Mouse (Mus musculus) embryonic facial prominence, embryonic 13.5 days (tissue): ENCODE results near the gene Acsl4. TPM values are rescaled to one million over a fixed set of nuclear protein-coding genes. Genes with fewer than 3 reads are reported as not detected.

ENCODE experiments used
- ATAC-seq: fragments of 200-750 bp; cut with Nextera tagmentation; 2 replicates; pipeline ENCODE4 v1.8.0; 2017; ENCODE audit warnings: low read depth; ENCODE audit not compliant: insufficient number of reproducible peaks, insufficient read depth, low FRiP score, low TSS enrichment
- H3K27ac ChIP-seq: fragments of 300-500 bp; sonication (generic); 2 replicates; pipeline ENCODE4 v1.5.1; 2015; ENCODE audit warnings: moderate library complexity, mild to moderate bottlenecking, inconsistent platforms
- H3K27me3 ChIP-seq: fragments of 300-500 bp; sonication (generic); 2 replicates; pipeline ENCODE4 v1.6.1; 2015; ENCODE audit warnings: mild to moderate bottlenecking, inconsistent platforms
- H3K36me3 ChIP-seq: fragments of 300-500 bp; sonication (generic); 2 replicates; pipeline ENCODE4 v1.6.1; 2015; ENCODE audit warnings: mild to moderate bottlenecking, inconsistent platforms
- H3K4me1 ChIP-seq: fragments of 300-500 bp; sonication (generic); 2 replicates; pipeline ENCODE4 v1.6.1; 2015; ENCODE audit warnings: inconsistent platforms
- H3K4me2 ChIP-seq: fragments of 300-500 bp; sonication (generic); 2 replicates; pipeline ENCODE4 v1.6.1; 2015; ENCODE audit warnings: moderate library complexity, mild to moderate bottlenecking, inconsistent platforms
- H3K4me3 ChIP-seq: fragments of 300-500 bp; sonication (generic); 2 replicates; pipeline ENCODE4 v1.5.1; 2015; ENCODE audit warnings: mild to moderate bottlenecking, inconsistent platforms
- H3K9ac ChIP-seq: fragments of 300-500 bp; sonication (generic); 2 replicates; pipeline ENCODE4 v1.6.1; 2015; ENCODE audit warnings: mild to moderate bottlenecking, inconsistent platforms
- H3K9me3 ChIP-seq: fragments of 300-500 bp; sonication (generic); 2 replicates; pipeline ENCODE4 v1.6.1; 2016; ENCODE audit warnings: inconsistent platforms
- WGBS: fragments of 180-500 bp; shearing (Covaris S2); methylation state at CpG from one replicate; pipeline ENCODE4 v1.1.7; 2015; ENCODE audit warnings: mixed read lengths; 5-methylcytosine and 5-hydroxymethylcytosine counted together
- polyA plus RNA-seq: library from polyadenylated mRNA; unstranded; fragments of >200 nt; fragmentation: Nextera tagmentation; extraction: Ambion mirVana; gene quantifications from 2 replicates; pipeline ENCODE4 v1.2.1, GENCODE M21; 2015

Gene Acsl4
- polyA plus RNA-seq, 1 experiment from 2014 or later = 7.8 TPM

- Histone ChIP-seq H3K9ac (no peak overlapping the region), H3K9me3 (no peaks in the 10 kb centered on the region), H3K36me3 (no peaks in the 10 kb centered on the region), H3K27ac (no peak overlapping the region), H3K4me1 (0 out of 2 replicates have a peak, but pooled peaks cover 5% of the 10 kb centered on the region), H3K27me3 (peaks cover 32% of the 10 kb centered on the region), H3K4me2 (no peak overlapping the region), H3K4me3 (no peak overlapping the region)
- ATAC-seq = no peak
- WGBS = 84% methylated on average over 6 of the region's 6 CpGs
These were observed 2.2 kb downstream of the Acsl4 start for GRCm38 (mm10) chrX:142388141-142388540.

DNA sequence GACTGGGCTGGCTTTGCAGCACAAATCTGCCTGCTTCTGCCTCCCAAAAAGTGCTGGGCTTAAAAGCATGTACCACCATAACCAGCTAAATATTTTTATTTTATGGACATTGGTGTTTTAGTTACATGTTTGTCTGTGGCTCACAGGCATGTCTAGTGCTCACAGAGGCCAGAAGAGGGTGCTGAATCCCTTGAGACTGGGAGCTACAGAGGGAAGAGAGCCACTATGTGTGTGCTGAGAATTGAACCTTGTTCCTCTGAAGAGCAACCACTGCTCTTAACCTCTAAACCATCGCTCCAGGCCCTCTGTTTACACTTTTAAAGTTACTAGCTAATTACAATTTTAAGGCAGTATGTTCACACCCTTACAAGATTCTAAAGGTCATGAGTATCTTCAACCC lies 2.7 kb downstream of the Acsl4 start:
- Histone ChIP-seq H3K27me3 (peaks cover 33% of the 10 kb centered on the region), H3K36me3 (no peaks in the 10 kb centered on the region), H3K27ac (no peak overlapping the region), H3K4me3 (no peak overlapping the region), H3K4me1 (0 out of 2 replicates have a peak, but pooled peaks cover 5% of the 10 kb centered on the region), H3K9me3 (no peaks in the 10 kb centered on the region), H3K9ac (no peak overlapping the region), H3K4me2 (no peak overlapping the region)
- ATAC-seq = no peak
- 85% methylated on average over 1 of the region's 1 CpGs for WGBS

GRCm38 (mm10) chrX:142384918-142385317 lies 5.4 kb downstream of the Acsl4 start:
- Histone ChIP-seq H3K36me3 (no peaks in the 10 kb centered on the region), H3K27me3 (peaks cover 21% of the 10 kb centered on the region), H3K4me3 (no peak overlapping the region), H3K4me1 (0 out of 2 replicates have a peak, but pooled peaks cover 5% of the 10 kb centered on the region), H3K4me2 (no peak overlapping the region), H3K9me3 (no peaks in the 10 kb centered on the region), H3K27ac (no peak overlapping the region; the same call in 1 of the 2 replicates), H3K9ac (no peak overlapping the region)
- 93% methylated on average over 3 of the region's 3 CpGs for WGBS
- ATAC-seq = no peak

- no peaks in the 10 kb centered on the region for H3K9me3 ChIP-seq
- ATAC-seq = no peak
These were observed 10.4 kb downstream of the Acsl4 start for GRCm38 (mm10) chrX:142379894-142380293.

GRCm38 (mm10) chrX:142378048-142378447 lies 12.3 kb downstream of the Acsl4 start:
- 83% methylated on average over 6 of the region's 6 CpGs for WGBS
- no peaks in the 10 kb centered on the region for H3K4me1 ChIP-seq

More at GRCm38 (mm10) chrX:142379894-142380293, 10.4 kb downstream of the Acsl4 start:
- no peaks in the 10 kb centered on the region for H3K36me3 ChIP-seq
- H3K4me3 ChIP-seq = no peak overlapping the region
- 80% methylated on average over 6 of the region's 6 CpGs for WGBS
- no peak overlapping the region for H3K4me2 ChIP-seq
- H3K9ac ChIP-seq = no peak overlapping the region
- peaks cover 3% of the 10 kb centered on the region; the same call in 1 of the 2 replicates for H3K27me3 ChIP-seq
- 0 out of 2 replicates have a peak, but pooled peaks cover 3% of the 10 kb centered on the region for H3K4me1 ChIP-seq
- H3K27ac ChIP-seq = no peak overlapping the region

DNA sequence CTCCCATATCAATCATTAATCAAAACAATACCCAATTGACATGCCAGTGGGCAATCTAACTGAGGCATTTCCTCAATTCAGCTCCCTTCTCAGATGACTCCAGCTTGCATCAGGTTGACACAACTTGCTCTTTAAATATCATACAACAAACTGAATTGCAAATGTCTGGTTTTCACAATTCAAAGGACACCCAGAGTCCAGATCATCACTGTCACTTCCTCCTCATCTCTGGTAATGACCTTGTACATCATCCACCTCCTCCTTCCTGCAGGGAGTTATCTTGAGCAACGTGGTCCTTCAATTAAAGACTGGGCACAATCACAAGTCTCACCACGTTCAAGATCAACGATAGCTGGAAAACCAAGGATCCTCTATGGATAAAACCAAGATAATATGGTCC lies 13.0 kb downstream of the Acsl4 start:
- 77% methylated on average over 3 of the region's 3 CpGs for WGBS

More at GRCm38 (mm10) chrX:142378048-142378447, 12.3 kb downstream of the Acsl4 start:
- H3K4me3 ChIP-seq = no peak overlapping the region
- no peak overlapping the region for H3K4me2 ChIP-seq
- H3K27ac ChIP-seq = no peak overlapping the region
- H3K27me3 ChIP-seq = peaks cover 3% of the 10 kb centered on the region; the same call in 1 of the 2 replicates
- H3K9me3 ChIP-seq = no peaks in the 10 kb centered on the region
- no peak overlapping the region for H3K9ac ChIP-seq
- no peak for ATAC-seq
- H3K36me3 ChIP-seq = no peaks in the 10 kb centered on the region

DNA sequence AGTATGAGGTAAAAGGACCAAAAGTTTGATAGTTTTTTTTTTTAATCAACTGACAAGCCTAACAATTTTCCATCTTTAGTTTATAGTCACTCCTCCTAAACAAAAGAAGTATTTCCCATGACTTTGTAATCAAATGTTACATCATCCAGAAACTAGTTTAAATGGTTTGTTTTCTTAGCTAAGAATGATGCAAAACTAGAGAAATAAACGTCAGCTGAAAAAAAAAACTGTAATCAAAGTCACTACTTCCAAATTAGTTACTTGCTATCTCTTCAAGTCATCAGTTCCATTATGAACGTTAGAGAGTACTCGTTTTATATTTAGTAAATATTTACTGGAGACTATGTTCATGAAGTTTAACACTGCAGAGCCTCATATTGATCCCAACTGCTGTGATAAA lies 13.6 kb downstream of the Acsl4 start:
- no peaks in the 10 kb centered on the region for H3K36me3 ChIP-seq
- no peak for ATAC-seq
- no peak overlapping the region for H3K27ac ChIP-seq
- no peak overlapping the region for H3K4me2 ChIP-seq
- H3K4me1 ChIP-seq = no peaks in the 10 kb centered on the region
- WGBS = 64% methylated on average over 3 of the region's 3 CpGs
- H3K9ac ChIP-seq = no peak overlapping the region
- H3K4me3 ChIP-seq = no peak overlapping the region
- H3K27me3 ChIP-seq = no peaks in the 10 kb centered on the region; the same call in 1 of the 2 replicates
- no peaks in the 10 kb centered on the region for H3K9me3 ChIP-seq

More for the DNA sequence above, 13.0 kb downstream of the Acsl4 start:
- H3K4me2 ChIP-seq = no peak overlapping the region
- H3K27me3 ChIP-seq = no peaks in the 10 kb centered on the region; the same call in 1 of the 2 replicates
- no peak overlapping the region for H3K4me3 ChIP-seq
- no peak for ATAC-seq
- H3K9me3 ChIP-seq = no peaks in the 10 kb centered on the region
- no peaks in the 10 kb centered on the region for H3K36me3 ChIP-seq
- H3K4me1 ChIP-seq = no peaks in the 10 kb centered on the region
- H3K27ac ChIP-seq = no peak overlapping the region
- H3K9ac ChIP-seq = no peak overlapping the region

GRCm38 (mm10) chrX:142375519-142375918 lies 14.8 kb downstream of the Acsl4 start:
- H3K4me1 ChIP-seq = no peaks in the 10 kb centered on the region
- no peak overlapping the region for H3K4me3 ChIP-seq
- WGBS = 76% methylated on average over 4 of the region's 4 CpGs
- H3K9me3 ChIP-seq = no peaks in the 10 kb centered on the region
- no peak overlapping the region for H3K9ac ChIP-seq
- H3K27me3 ChIP-seq = no peaks in the 10 kb centered on the region; the same call in 1 of the 2 replicates
- ATAC-seq = no peak
- H3K27ac ChIP-seq = no peak overlapping the region
- no peak overlapping the region for H3K4me2 ChIP-seq
- H3K36me3 ChIP-seq = no peaks in the 10 kb centered on the region

DNA sequence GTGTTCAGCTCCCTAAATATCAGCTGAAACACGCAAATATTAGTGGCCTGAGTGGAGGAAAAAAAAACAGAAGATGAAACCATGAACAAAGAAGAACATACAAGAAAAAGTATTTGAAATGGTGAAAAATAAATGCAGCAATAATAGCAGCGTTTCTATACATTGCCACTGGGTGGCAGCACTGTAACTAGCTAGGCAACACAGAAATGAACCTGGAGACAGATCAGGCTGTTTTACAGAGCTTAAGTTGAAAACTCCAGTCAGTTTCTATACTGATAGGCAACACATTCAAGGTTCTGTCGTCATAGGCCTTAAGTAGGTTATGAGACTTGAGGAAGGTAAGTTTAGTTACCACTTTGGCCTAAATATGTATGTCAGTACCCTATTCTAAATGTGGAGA lies 17.9 kb downstream of the Acsl4 start:
- H3K9ac ChIP-seq = no peak overlapping the region
- H3K27ac ChIP-seq = no peak overlapping the region
- H3K4me2 ChIP-seq = no peak overlapping the region
- no peaks in the 10 kb centered on the region for H3K4me1 ChIP-seq
- ATAC-seq = no peak
- peaks cover 2% of the 10 kb centered on the region; the same call in 1 of the 2 replicates for H3K27me3 ChIP-seq
- H3K9me3 ChIP-seq = no peaks in the 10 kb centered on the region
- no peaks in the 10 kb centered on the region for H3K36me3 ChIP-seq
- H3K4me3 ChIP-seq = no peak overlapping the region
- WGBS = 20% methylated on average over 3 of the region's 3 CpGs

- no peaks in the 10 kb centered on the region for H3K36me3 ChIP-seq
- H3K4me3 ChIP-seq = no peak overlapping the region
- no peaks in the 10 kb centered on the region for H3K9me3 ChIP-seq
- no peak overlapping the region for H3K4me2 ChIP-seq
- ATAC-seq = no peak
- 38% methylated on average over 7 of the region's 7 CpGs for WGBS
- no peak overlapping the region for H3K27ac ChIP-seq
- no peak overlapping the region for H3K9ac ChIP-seq
- 0 out of 2 replicates have a peak, but pooled peaks cover 2% of the 10 kb centered on the region for H3K27me3 ChIP-seq
- H3K4me1 ChIP-seq = no peaks in the 10 kb centered on the region
These were observed 20.4 kb downstream of the Acsl4 start for GRCm38 (mm10) chrX:142369935-142370334.

DNA sequence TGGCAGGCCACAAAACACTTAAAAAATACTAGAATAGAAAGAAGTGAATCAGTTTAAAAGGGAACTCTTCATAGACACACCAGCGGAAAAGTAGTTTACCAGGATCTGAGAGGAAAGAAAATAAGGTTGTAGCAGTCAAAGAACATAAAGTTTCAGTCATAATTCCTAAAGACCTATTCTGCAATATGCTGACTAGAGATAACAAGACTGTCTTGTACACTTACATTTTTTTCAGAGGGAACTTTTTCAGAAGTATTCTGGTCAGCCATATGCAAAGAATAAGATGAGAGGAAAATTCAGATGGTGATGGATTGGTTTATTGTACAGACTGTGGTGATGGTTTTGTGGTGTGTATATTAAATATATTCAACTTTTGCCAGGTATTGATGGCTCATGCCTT lies 26.5 kb downstream of the Acsl4 start:
- WGBS = 80% methylated on average over 1 of the region's 1 CpGs
- no peak for ATAC-seq
- no peak overlapping the region for H3K27ac ChIP-seq
- H3K9me3 ChIP-seq = no peaks in the 10 kb centered on the region
- peaks cover 6% of the 10 kb centered on the region; the same call in 1 of the 2 replicates for H3K27me3 ChIP-seq
- no peaks in the 10 kb centered on the region for H3K36me3 ChIP-seq
- no peak overlapping the region for H3K4me3 ChIP-seq
- no peak overlapping the region for H3K4me2 ChIP-seq
- H3K9ac ChIP-seq = no peak overlapping the region
- no peaks in the 10 kb centered on the region for H3K4me1 ChIP-seq

DNA sequence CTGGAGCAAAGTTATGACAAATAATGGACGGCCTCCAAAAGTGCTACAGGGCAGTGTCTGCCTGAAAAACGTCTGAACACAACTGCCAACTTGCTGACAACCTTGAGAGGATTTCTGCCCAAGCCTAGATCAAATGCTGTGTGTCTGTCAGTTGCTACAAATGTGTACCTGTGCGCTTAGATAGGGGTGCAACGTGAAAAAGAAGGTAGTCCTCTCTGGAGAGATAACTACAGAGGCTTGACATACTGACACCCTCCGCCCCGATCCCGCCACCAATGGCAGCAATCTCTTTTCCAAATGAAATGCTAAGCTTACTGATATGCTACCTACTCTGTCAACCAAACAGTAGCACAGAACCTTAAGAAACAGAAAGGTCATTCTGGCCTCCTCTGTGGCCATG lies 31.3 kb downstream of the Acsl4 start:
- H3K4me1 ChIP-seq = no peaks in the 10 kb centered on the region
- H3K9ac ChIP-seq = no peak overlapping the region
- 79% methylated on average over 7 of the region's 7 CpGs for WGBS
- peaks cover 19% of the 10 kb centered on the region for H3K27me3 ChIP-seq
- H3K9me3 ChIP-seq = no peaks in the 10 kb centered on the region
- no peak overlapping the region for H3K27ac ChIP-seq
- no peak overlapping the region for H3K4me3 ChIP-seq
- no peaks in the 10 kb centered on the region for H3K36me3 ChIP-seq
- no peak overlapping the region for H3K4me2 ChIP-seq
- ATAC-seq = no peak
